Mouse (Mus musculus) thymus, adult 2 months (tissue): Measurements from ENCODE around the gene Mthfs.

Source experiments
- CTCF ChIP-seq: fragments of 200-500 bp; IDR thresholded peaks from 2 replicates; pipeline ENCODE4 v1.5.1; 2012; ENCODE audit warnings: mild to moderate bottlenecking, control low read depth, low read length, moderate library complexity, borderline replicate concordance; ENCODE audit not compliant: control insufficient read depth, poor library complexity, insufficient read depth; ENCODE audit errors: extremely low read depth
- POLR2A ChIP-seq: fragments of 200-500 bp; IDR thresholded peaks from 2 replicates; pipeline ENCODE4 v1.6.1; 2012; ENCODE audit warnings: mild to moderate bottlenecking, low read length, control low read depth, moderate library complexity; ENCODE audit not compliant: control insufficient read depth, poor library complexity, insufficient read depth; ENCODE audit errors: extremely low read depth

DNA sequence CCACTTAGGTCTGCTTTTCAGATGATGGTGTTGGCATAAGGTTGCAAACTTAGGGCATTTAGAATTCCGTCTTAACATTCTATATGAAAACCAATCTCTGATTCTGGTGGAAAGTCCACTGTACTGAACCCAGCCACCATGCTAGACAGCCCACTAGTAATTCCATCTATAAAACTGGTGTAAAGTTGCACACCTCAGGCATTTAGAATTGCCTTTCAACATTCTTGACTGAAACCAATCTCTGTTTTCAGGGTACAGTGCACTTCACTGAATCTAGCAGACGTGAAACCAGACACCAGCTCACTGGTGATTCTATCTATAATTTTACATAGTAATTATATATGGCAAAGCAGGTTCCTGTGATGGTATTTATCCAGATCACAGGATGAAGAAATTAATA is 95.2 kb downstream of the Mthfs start:
- TF ChIP-seq CTCF (no peak), POLR2A (no peak)
